Mouse (Mus musculus) B cell, adult 2 months (primary cell): Measurements from ENCODE around the gene Bmp7.

Source experiments
- DNase-seq, 2 experiments: peaks; one replicate each; pipeline ENCODE4 v3.0.0; 2022

The Bmp7 gene

GRCm38 (mm10) chr2:172905057-172905456 is 35.1 kb downstream of the Bmp7 start:
- no peak for DNase-seq

- no peak for DNase-seq
Observed at GRCm38 (mm10) chr2:172904614-172905013, 35.5 kb downstream of the Bmp7 start.

GRCm38 (mm10) chr2:172903523-172903922 is 36.6 kb downstream of the Bmp7 start:
- no peak for DNase-seq

DNA sequence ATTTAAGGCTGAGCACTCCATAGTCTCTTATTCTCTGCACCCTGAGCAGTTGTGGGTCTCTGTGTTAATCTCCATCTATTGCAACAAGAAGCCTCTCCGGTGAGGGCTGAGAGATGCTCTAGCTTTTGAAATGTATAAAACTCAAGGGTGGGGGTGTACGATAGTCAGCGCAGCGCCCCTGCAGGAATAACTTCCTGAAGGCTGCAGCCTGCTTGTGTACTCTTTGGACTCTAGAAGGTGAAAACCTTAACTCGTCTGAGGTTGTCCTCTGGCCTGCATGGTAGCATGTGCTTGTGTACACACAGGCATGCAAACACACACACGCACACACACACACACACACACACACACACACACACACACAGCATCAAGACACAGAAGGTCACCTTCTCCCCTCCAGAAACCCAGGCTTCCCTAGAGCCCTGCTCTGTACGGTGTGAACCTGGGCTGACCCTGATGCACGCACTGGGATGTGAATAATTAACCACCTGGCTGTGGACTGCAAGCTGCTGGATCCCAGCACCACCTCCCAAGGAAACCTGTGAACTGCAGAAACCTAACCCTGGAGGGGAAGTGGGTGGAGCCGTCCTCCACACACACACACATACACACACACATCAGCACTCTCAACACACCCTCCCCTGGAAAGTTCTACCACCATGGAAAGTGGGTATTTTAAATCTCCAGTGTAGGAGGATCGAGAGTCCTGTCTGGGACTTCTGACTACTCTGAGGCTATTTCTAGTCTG is 39.0 kb downstream of the Bmp7 start:
- DNase-seq, result no peak

DNA sequence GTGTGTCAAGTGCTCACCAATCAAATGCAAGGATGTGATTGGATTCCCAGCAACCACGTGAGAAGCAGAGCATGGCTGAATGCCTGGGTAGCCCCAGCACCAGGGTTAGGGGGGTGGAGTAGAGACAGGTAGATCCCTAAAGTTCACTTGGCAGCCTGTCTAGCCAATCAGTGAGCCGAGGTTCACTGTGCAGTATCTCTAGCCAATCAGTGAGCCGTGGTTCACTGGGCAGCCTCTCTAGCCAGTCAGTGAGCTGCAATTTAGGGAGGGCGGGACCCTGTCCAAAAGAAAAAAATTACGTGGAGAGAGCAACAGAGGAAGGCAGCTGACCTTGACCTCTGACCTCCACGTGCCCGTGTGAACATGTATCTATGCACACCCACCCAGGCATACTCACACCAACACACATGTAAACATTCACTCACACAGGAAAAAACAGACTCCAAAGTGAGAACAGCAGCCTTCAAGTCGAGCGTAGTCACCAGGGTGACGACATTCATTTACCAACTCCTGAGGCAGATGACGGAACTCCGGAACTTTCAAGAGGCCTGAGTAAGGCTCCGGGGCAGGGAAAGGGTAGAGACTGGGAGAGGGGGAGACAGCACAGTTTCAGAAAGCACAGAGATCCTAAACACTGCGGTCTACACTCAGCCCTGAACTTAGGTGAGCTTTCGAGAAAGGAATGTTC is 50.2 kb downstream of the Bmp7 start:
- DNase-seq, result no peak

DNA sequence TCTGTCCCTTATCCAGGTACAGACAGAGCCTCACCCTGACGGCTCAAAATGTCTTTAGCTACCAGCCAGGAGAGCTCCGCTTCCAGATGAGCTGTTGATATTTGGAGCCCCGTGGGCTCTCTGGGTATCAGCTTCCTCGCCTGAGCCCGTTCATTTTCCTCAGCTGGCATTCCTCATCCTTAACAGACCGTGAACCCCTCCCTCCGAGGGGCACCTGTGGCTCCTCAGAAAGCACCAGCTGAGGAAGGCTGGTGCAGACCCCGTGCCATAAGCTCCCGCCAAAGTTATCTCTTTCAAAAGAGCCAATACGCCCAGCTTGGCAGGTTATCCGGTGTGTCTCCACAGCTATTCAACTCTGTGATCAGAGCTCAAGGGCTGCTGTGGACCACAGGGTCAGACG is 50.9 kb downstream of the Bmp7 start:
- no peak for DNase-seq

DNA sequence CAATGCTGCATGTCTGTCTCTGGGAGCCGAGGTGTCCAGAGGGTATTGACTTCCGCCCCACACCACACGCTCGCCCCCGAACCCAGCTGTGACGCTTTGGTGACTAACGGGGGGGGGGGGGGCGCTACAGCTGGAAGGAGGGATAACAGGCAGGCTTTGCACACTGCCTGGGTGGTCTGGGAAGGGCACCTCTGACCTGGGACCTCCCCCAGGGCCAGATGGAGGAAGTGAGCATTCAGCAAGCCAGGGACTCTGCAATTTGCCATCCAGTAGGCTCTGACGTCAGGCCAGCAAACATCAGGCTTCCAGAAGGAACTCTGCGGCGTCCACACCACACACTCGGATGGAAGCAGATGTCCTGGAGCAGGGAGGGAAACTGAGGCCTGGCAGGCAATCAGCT is 52.0 kb downstream of the Bmp7 start:
- DNase-seq, result no peak

- DNase-seq, result no peak
Observed at GRCm38 (mm10) chr2:172885861-172886260, 54.3 kb downstream of the Bmp7 start.

DNA sequence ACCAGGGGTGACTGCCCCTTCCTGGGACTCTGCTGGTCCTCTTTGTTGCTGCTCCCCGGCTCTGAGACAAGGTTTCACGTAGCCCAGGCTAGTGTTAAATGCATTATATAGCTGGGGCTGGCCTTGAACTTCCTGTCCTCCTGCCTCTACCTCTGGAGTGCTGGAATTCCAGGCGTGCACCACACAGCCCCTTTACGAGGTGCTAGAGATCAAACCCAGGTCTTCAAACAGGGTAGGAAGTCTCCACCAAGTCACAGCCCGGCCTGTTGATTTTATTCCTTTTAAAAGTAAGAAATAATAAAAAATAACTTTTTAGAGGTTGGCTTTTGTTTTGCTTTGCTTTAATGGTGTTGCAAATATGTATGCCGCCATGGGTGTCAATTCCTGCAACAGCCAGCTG is 55.5 kb downstream of the Bmp7 start:
- DNase-seq, result no peak

DNA sequence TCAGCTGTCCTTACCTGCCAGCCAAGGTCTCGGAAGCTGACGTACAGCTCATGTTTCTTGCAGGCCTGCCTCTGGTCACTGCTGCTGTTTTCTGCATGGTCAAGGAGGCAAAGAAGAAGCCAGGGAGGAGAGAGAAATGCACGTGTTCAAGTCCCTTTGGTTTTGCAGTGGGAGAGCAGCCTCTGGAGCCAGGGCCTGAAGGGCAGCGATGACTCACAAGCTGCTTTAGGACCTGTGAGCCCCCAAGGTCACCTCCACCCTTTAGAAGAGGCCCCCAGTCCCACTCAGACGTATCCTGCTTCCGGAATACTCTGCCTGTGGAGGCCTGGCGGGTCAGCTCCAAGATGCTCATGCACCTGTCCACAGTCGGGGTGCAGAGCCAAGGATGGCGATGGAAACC is 64.9 kb downstream of the Bmp7 start:
- DNase-seq, result no peak

DNA sequence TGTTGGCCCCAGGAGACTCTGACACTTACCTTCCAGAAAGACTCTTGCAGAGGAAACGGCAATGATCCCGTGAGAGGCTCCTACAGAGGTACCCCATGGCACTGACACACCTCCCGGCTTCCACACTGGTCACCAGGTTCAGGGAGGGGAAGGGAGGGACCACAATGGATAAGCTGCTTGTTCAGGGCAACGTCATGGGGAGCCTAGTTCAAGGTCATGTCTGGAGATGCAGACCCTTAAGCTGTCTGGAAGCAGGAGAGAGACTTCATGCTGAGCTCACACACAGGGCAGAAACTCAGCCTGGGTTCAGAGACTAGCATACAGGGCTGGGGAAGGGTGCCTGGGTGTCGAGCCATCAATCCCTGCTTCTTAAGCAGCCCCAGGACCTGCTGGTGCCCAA is 73.8 kb downstream of the Bmp7 start:
- no peak for DNase-seq

DNA sequence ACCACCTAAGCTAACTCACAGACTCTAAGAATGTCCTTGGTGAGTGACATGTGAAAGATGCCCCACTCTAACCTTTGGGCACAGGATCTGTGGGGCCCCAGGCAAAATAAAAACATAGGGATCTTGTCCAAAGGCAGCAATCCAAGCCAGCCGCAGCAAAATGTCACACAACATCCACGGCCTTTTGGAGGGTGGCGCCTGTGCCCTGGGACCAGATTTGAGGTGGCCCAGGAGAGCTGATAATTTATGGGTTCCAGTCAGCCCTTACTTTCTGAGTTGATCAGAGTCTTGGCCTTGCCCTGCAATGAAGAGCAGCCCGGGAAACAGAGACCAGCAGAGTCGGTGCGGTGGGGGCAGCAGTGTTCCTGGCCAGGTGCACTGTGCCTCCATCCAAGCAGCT is 75.0 kb downstream of the Bmp7 start:
- no peak for DNase-seq

GRCm38 (mm10) chr2:172864566-172864965 is 75.6 kb downstream of the Bmp7 start:
- no peak for DNase-seq

- DNase-seq, result no peak
Observed at GRCm38 (mm10) chr2:172863469-172863856, 76.7 kb downstream of the Bmp7 start.

- no peak for DNase-seq
Observed at GRCm38 (mm10) chr2:172862850-172863468, 77.2 kb downstream of the Bmp7 start.

DNA sequence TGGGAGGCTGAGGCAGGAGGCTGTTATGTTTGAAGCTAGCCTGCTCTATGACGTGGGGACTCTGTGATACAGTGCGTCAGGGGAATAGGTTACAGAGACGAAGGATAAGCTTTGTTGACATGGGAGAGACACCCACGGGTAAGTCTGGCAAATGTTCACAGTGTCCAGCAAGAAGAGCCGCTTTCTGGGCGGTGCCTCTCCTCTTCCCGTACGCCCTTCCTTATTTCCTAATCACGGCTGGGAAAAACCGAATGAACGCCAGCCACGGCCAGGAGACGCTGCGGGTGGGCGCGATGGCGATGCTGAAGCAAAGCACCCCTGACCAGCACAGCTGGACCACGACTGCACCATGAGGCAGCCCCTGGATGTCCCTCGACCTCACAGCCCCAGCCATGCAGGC is 77.7 kb downstream of the Bmp7 start:
- DNase-seq, result no peak

- DNase-seq, result no peak
Observed at GRCm38 (mm10) chr2:172861590-172861989, 78.5 kb downstream of the Bmp7 start.

GRCm38 (mm10) chr2:172860593-172860992 is 79.5 kb downstream of the Bmp7 start:
- no peak for DNase-seq

DNA sequence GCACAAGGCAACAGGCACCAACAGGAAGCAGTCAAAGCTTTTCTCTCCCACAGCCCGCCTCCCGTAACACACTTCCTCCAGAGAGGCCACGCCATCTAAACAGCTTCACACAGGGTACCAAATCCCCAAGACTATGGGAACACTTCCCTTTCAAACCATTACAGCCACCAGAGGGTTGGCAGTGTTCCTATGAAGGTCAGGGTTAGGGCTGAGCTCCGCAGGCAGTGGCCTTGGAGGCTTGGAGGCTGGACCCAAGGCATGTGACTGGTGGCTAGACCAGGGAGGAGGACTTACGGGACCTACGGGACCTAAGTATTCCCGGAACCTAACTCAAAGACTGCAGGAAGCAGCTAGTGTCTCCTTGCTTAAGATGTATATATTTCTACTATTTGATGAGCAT is 80.0 kb downstream of the Bmp7 start:
- no peak for DNase-seq

DNA sequence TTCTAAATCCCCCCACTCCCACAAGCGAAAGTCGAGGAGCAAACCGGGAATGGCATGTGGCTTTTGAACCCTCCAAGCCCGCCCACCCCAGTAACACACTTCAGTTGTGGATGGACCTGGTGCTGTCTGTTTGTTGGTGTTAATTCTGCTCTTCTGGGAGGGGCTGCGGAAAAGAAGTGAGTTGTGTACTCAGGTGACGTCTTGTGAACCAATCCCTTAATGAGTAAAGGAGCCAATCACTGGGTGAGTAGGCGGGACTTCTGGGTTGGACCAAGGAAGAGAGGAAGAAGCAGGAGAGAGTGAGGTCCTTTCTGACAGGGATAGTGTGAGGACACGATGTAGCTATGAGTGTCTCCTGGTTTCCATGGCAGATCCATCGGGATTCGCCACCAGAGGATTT is 83.1 kb downstream of the Bmp7 start:
- DNase-seq, result no peak

- no peak for DNase-seq
Observed at GRCm38 (mm10) chr2:172856549-172856948, 83.6 kb downstream of the Bmp7 start.

GRCm38 (mm10) chr2:172854136-172854535 is 86.0 kb downstream of the Bmp7 start:
- DNase-seq, result no peak

GRCm38 (mm10) chr2:172851773-172852172 is 88.3 kb downstream of the Bmp7 start:
- DNase-seq, result no peak

DNA sequence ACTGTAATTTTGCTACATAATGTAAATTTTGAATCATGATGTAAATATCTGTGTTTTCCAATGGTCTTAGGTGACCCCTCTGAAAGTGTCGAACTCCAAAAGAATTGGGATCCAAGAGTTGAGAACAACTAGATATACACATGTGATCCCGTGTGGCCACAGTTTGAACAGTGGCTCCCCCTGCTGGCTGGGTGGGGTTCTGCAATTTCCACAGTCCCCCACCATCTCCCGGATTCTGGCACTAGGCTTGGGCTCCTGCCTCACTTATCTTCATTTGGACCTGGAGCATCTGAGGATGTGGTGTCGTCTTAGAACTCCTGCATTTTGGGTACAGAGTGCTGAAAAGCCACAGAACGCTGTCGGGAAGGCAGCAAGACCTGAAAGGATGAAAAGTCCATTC is 91.9 kb downstream of the Bmp7 start:
- peak; percentile 71 to 72 for DNase-seq

- no peak for DNase-seq
Observed at GRCm38 (mm10) chr2:172846311-172846575, 93.9 kb downstream of the Bmp7 start.
